Comparison of ENCODE assay signal across 8 mouse cellular contexts in genomic region chr4:148871751-148872334, GRCm38 (mm10).
DNase-seq lines count a peak whose midpoint lies in the region; ATAC-seq and TF ChIP-seq lines count a peak whose summit lies in the region.

No protein-coding gene starts in this region.

- no peak overlapping the region for H3K27ac ChIP-seq in layer of hippocampus, adult 2 months
- no peak overlapping the region for H3K27ac ChIP-seq in cerebellum, adult 2 months (ENCODE audit: insufficient read depth, low read length)
- no peak overlapping the region for H3K27ac ChIP-seq in forebrain, embryonic 16.5 days (ENCODE audit: low read length)
- no peak overlapping the region for H3K27ac ChIP-seq in hindbrain, embryonic 14.5 days
- peak overlapping the region; percentile 50 for H3K27ac ChIP-seq in lung, embryonic 14.5 days (ENCODE audit: low read depth)

- TF ChIP-seq CTCF in layer of hippocampus, adult 2 months (conservative IDR thresholded peaks at IDR 0.05): no peak
- TF ChIP-seq CTCF in cerebellum, adult 2 months (IDR thresholded peaks at IDR 0.05; ENCODE audit: borderline replicate concordance, insufficient read depth, low read depth, low read length): no peak
- no peak for TF ChIP-seq CTCF in lung, embryonic 14.5 days (IDR thresholded peaks at IDR 0.05; ENCODE audit: low read depth)

- peaks cover 1% of the 10 kb centered on the region; the same call in 1 of the 2 replicates for H3K27me3 ChIP-seq in cerebellum, adult 2 months (ENCODE audit: control insufficient read depth, insufficient read depth, low read length)
- H3K27me3 ChIP-seq in forebrain, embryonic 16.5 days (replicated peaks; ENCODE audit: control insufficient read depth, insufficient read depth, low read length): peaks cover 4% of the 10 kb centered on the region
- H3K27me3 ChIP-seq in hindbrain, embryonic 14.5 days (ENCODE audit: control insufficient read depth, insufficient read depth, low read length): peaks cover 65% of the 10 kb centered on the region
- H3K27me3 ChIP-seq in lung, embryonic 14.5 days (ENCODE audit: insufficient read depth, low read length): no peaks in the 10 kb centered on the region

- no peak overlapping the region for H3K4me2 ChIP-seq in forebrain, embryonic 16.5 days (ENCODE audit: low read length)
- H3K4me2 ChIP-seq in hindbrain, embryonic 14.5 days (replicated peaks): no peak overlapping the region
- 0 out of 2 replicates have a peak overlapping the region, but pooled peaks have one; percentile 20 for H3K4me2 ChIP-seq in lung, embryonic 14.5 days

- DNase-seq in layer of hippocampus, adult 2 months (ENCODE audit: low spot score in 2 of 2): peak; percentile 22 to 54
- DNase-seq in layer of hippocampus, postnatal 25 days (ENCODE audit: extremely low spot score in 1 of 2, low spot score in 1 of 2): no peak
- peak; percentile 83 to 89 for DNase-seq in cerebellum, adult 2 months
- peak; percentile 74 for DNase-seq in hindbrain, embryonic 14.5 days (ENCODE audit: low spot score)
- DNase-seq in lung, embryonic 14.5 days: peak; percentile 66
- no peak for DNase-seq in urinary bladder, postnatal 4 days (ENCODE audit: low spot score in 2 of 2)

- H3K36me3 ChIP-seq in forebrain, embryonic 16.5 days (ENCODE audit: control insufficient read depth, insufficient read depth): no peaks in the 10 kb centered on the region
- H3K36me3 ChIP-seq in hindbrain, embryonic 14.5 days (replicated peaks; ENCODE audit: control insufficient read depth, insufficient read depth): no peaks in the 10 kb centered on the region
- H3K36me3 ChIP-seq in lung, embryonic 14.5 days (ENCODE audit: insufficient read depth): no peaks in the 10 kb centered on the region

- no peak overlapping the region for H3K4me3 ChIP-seq in layer of hippocampus, adult 2 months
- H3K4me3 ChIP-seq in cerebellum, adult 2 months (replicated peaks; ENCODE audit: insufficient read depth, low read depth, low read length): no peak overlapping the region
- no peak overlapping the region for H3K4me3 ChIP-seq in forebrain, embryonic 16.5 days (replicated peaks; ENCODE audit: low read length)
- H3K4me3 ChIP-seq in hindbrain, embryonic 14.5 days (replicated peaks; ENCODE audit: low read length): no peak overlapping the region
- no peak overlapping the region for H3K4me3 ChIP-seq in lung, embryonic 14.5 days (ENCODE audit: low read depth, low read length)

- H3K4me1 ChIP-seq in cerebellum, adult 2 months (ENCODE audit: control insufficient read depth, insufficient read depth, low read length): peaks cover 35% of the 10 kb centered on the region
- peaks cover 54% of the 10 kb centered on the region for H3K4me1 ChIP-seq in forebrain, embryonic 16.5 days (replicated peaks; ENCODE audit: control insufficient read depth, insufficient read depth, low read length)
- H3K4me1 ChIP-seq in hindbrain, embryonic 14.5 days (replicated peaks; ENCODE audit: control insufficient read depth, insufficient read depth, low read length): peaks cover 25% of the 10 kb centered on the region
- peaks cover 21% of the 10 kb centered on the region; the same call in 1 of the 2 replicates for H3K4me1 ChIP-seq in lung, embryonic 14.5 days (ENCODE audit: insufficient read depth)

- ATAC-seq in forebrain, embryonic 16.5 days: peak; percentile 71
- ATAC-seq in hindbrain, embryonic 14.5 days (ENCODE audit: low FRiP score): peak; percentile 38; the same call in 1 of the 2 replicates
- ATAC-seq in lung, embryonic 14.5 days (ENCODE audit: insufficient read depth): peak; percentile 33; the same call in 1 of the 2 replicates
- no peak for ATAC-seq in erythroid progenitor cell, adult 5-6 weeks (replicated peaks; ENCODE audit: low FRiP score, poor library complexity, severe bottlenecking)

- no peak overlapping the region for H3K9ac ChIP-seq in forebrain, embryonic 16.5 days (replicated peaks; ENCODE audit: low read depth, low read length)
- H3K9ac ChIP-seq in hindbrain, embryonic 14.5 days: no peak overlapping the region
- H3K9ac ChIP-seq in lung, embryonic 14.5 days: no peak overlapping the region

- H3K9me3 ChIP-seq in forebrain, embryonic 16.5 days (ENCODE audit: control insufficient read depth, low read length): no peaks in the 10 kb centered on the region
- no peaks in the 10 kb centered on the region for H3K9me3 ChIP-seq in hindbrain, embryonic 14.5 days (ENCODE audit: control insufficient read depth, low read length)
- H3K9me3 ChIP-seq in lung, embryonic 14.5 days (ENCODE audit: low read depth, low read length): no peaks in the 10 kb centered on the region

- WGBS in cerebellum, adult 2 months: 5% methylated on average over 10 of the region's 10 CpGs
- WGBS in forebrain, embryonic 16.5 days: 15% methylated on average over 10 of the region's 10 CpGs
- WGBS in hindbrain, embryonic 14.5 days: 33% methylated on average over 10 of the region's 10 CpGs
- WGBS in lung, embryonic 14.5 days: 28% methylated on average over 10 of the region's 10 CpGs

- TF ChIP-seq POLR2A in cerebellum, adult 2 months (IDR thresholded peaks at IDR 0.05; ENCODE audit: borderline replicate concordance, insufficient read depth, low read length): no peak

Comparison
In these comparisons a context has a peak if more than half of its experiments do, and no peak if none do; other contexts are left out.
1. DNase-seq: peak in layer of hippocampus, adult 2 months (2 of 2), cerebellum, adult 2 months (2 of 2), hindbrain, embryonic 14.5 days (single experiment) and lung, embryonic 14.5 days (single experiment); none in layer of hippocampus, postnatal 25 days (0 of 2) and urinary bladder, postnatal 4 days (0 of 2).